Comparison of ENCODE assay signal across 20 mouse cellular contexts in the genomic region with DNA sequence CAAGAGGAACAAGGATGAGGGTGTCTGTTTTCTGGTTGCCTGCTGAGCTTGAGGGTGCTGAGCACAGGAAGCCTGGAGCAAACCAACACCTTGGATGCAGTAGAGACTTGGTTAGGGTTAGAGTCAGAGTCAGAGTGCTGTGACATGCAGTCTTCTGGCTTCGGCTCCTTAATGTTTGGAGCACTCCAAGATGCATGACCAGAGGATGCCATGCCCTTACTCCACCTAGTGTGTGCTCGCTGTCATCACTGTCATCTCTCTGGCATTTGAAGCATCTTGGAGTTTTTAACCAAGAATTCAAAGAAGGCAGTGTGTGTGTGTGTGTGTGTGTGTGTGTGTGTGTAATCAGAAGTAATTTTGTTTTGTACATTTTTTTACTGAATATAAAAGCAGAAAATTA. TPM values are rescaled to one million over a fixed set of nuclear protein-coding genes. Genes with fewer than 3 reads are reported as not detected.
DNase-seq lines count a peak whose midpoint lies in the region; ATAC-seq lines count a peak whose summit lies in the region.
"Had no signal": no experiment of that assay in that cellular context is flagged by ENCODE, and none has a peak within 500 bp of the region (broad histone marks: within the 10 kb centered on the region; RNA-seq: fewer than 3 reads in every experiment).

No protein-coding gene starts in this region.

- no peaks in the 10 kb centered on the region for H3K36me3 ChIP-seq in hindbrain, embryonic 14.5 days (replicated peaks; ENCODE audit: control insufficient read depth, insufficient read depth)
- H3K36me3 ChIP-seq in hindbrain, embryonic 16.5 days (ENCODE audit: control insufficient read depth, insufficient read depth, low read length): no peaks in the 10 kb centered on the region
- H3K36me3 ChIP-seq in neural tube, embryonic 14.5 days (ENCODE audit: control insufficient read depth, insufficient read depth, low read length): no peaks in the 10 kb centered on the region
- no peaks in the 10 kb centered on the region for H3K36me3 ChIP-seq in embryonic facial prominence, embryonic 12.5 days
- H3K36me3 ChIP-seq: hindbrain, embryonic 13.5 days; liver, embryonic 15.5 days; midbrain, embryonic 12.5 days had no signal

- no peak overlapping the region for H3K4me3 ChIP-seq in hindbrain, embryonic 14.5 days (replicated peaks; ENCODE audit: low read length)
- H3K4me3 ChIP-seq in hindbrain, embryonic 16.5 days (ENCODE audit: low read length): no peak overlapping the region
- no peak overlapping the region for H3K4me3 ChIP-seq in neural tube, embryonic 14.5 days (ENCODE audit: low read depth, low read length)
- no peak overlapping the region for H3K4me3 ChIP-seq in embryonic facial prominence, embryonic 12.5 days
- H3K4me3 ChIP-seq: hindbrain, embryonic 13.5 days; liver, embryonic 15.5 days; midbrain, embryonic 12.5 days had no signal

- no peaks in the 10 kb centered on the region for H3K4me1 ChIP-seq in hindbrain, embryonic 14.5 days (replicated peaks; ENCODE audit: control insufficient read depth, insufficient read depth, low read length)
- no peaks in the 10 kb centered on the region for H3K4me1 ChIP-seq in hindbrain, embryonic 16.5 days (ENCODE audit: control insufficient read depth, insufficient read depth, low read depth, low read length)
- no peaks in the 10 kb centered on the region for H3K4me1 ChIP-seq in neural tube, embryonic 14.5 days (ENCODE audit: control insufficient read depth, insufficient read depth, low read length)
- H3K4me1 ChIP-seq in embryonic facial prominence, embryonic 12.5 days: no peaks in the 10 kb centered on the region
- H3K4me1 ChIP-seq: hindbrain, embryonic 13.5 days; liver, embryonic 15.5 days; midbrain, embryonic 12.5 days had no signal

- ATAC-seq in hindbrain, embryonic 14.5 days (ENCODE audit: low FRiP score): 0 out of 2 replicates have a peak, but pooled peaks have one; percentile 53
- no peak for ATAC-seq in hindbrain, embryonic 16.5 days
- peak; percentile 41 for ATAC-seq in neural tube, embryonic 14.5 days (ENCODE audit: low read depth)
- 0 out of 2 replicates have a peak, but pooled peaks have one; percentile 28 for ATAC-seq in embryonic facial prominence, embryonic 12.5 days (ENCODE audit: insufficient number of reproducible peaks, insufficient read depth, low FRiP score, low TSS enrichment)

- no peak overlapping the region for H3K27ac ChIP-seq in hindbrain, embryonic 14.5 days
- H3K27ac ChIP-seq in hindbrain, embryonic 16.5 days (ENCODE audit: low read depth, low read length): no peak overlapping the region
- H3K27ac ChIP-seq in neural tube, embryonic 14.5 days (ENCODE audit: low read depth, low read length): no peak overlapping the region
- no peak overlapping the region for H3K27ac ChIP-seq in embryonic facial prominence, embryonic 12.5 days
- H3K27ac ChIP-seq: hindbrain, embryonic 13.5 days; liver, embryonic 15.5 days; midbrain, embryonic 12.5 days; stomach, postnatal 0 days had no signal

- intact Hi-C loops in left cerebral cortex, postnatal 25 days (cut with DNase I): no loop called here
- intact Hi-C loops in left cerebral cortex, postnatal 14 days (cut with DNase I): loop anchor here (10.0 kb wide), 1 partner anchor 257 kb away; no protein-coding TSS in a partner anchor

- no peak overlapping the region for H3K4me2 ChIP-seq in hindbrain, embryonic 14.5 days (replicated peaks)
- no peak overlapping the region for H3K4me2 ChIP-seq in hindbrain, embryonic 16.5 days (ENCODE audit: low read length)
- no peak overlapping the region for H3K4me2 ChIP-seq in neural tube, embryonic 14.5 days (ENCODE audit: low read depth, low read length)
- no peak overlapping the region for H3K4me2 ChIP-seq in embryonic facial prominence, embryonic 12.5 days (replicated peaks)
- H3K4me2 ChIP-seq: hindbrain, embryonic 13.5 days; liver, embryonic 15.5 days; midbrain, embryonic 12.5 days had no signal

- WGBS in hindbrain, embryonic 14.5 days: 81% methylated on average over 2 of the region's 2 CpGs
- WGBS in hindbrain, embryonic 16.5 days: 76% methylated on average over 2 of the region's 2 CpGs
- WGBS in neural tube, embryonic 14.5 days: 76% methylated on average over 2 of the region's 2 CpGs
- whole genome bisulfite sequencing in embryonic facial prominence, embryonic 12.5 days: 68% methylated on average over 2 of the region's 2 CpGs

- no peak overlapping the region for H3K9ac ChIP-seq in hindbrain, embryonic 14.5 days
- no peak overlapping the region for H3K9ac ChIP-seq in hindbrain, embryonic 16.5 days (ENCODE audit: low read depth, low read length)
- no peak overlapping the region for H3K9ac ChIP-seq in neural tube, embryonic 14.5 days (replicated peaks; ENCODE audit: low read depth, low read length)
- H3K9ac ChIP-seq in embryonic facial prominence, embryonic 12.5 days: no peak overlapping the region
- H3K9ac ChIP-seq: hindbrain, embryonic 13.5 days; liver, embryonic 15.5 days; midbrain, embryonic 12.5 days had no signal

- DNase-seq in hindbrain, embryonic 14.5 days (ENCODE audit: low spot score): no peak
- DNase-seq in neural tube, embryonic 10.5 days (ENCODE audit: extremely low spot score, low spot score): no peak
- no peak for DNase-seq in left cerebral cortex, postnatal 25 days (ENCODE audit: low spot score in 2 of 2)
- DNase-seq in left cerebral cortex, postnatal 14 days (ENCODE audit: low spot score in 2 of 2): no peak
- DNase-seq: gastrocnemius, postnatal 14 days; kidney, adult 18-20 months; thymus, postnatal 14 days had no signal

- H3K27me3 ChIP-seq in hindbrain, embryonic 14.5 days (ENCODE audit: control insufficient read depth, insufficient read depth, low read length): no peaks in the 10 kb centered on the region
- H3K27me3 ChIP-seq in hindbrain, embryonic 16.5 days (replicated peaks; ENCODE audit: control insufficient read depth, insufficient read depth, low read length): no peaks in the 10 kb centered on the region
- no peaks in the 10 kb centered on the region for H3K27me3 ChIP-seq in neural tube, embryonic 14.5 days (ENCODE audit: control insufficient read depth, insufficient read depth, low read length)
- no peaks in the 10 kb centered on the region for H3K27me3 ChIP-seq in embryonic facial prominence, embryonic 12.5 days
- H3K27me3 ChIP-seq: hindbrain, embryonic 13.5 days; liver, embryonic 15.5 days; midbrain, embryonic 12.5 days had no signal

- no peaks in the 10 kb centered on the region for H3K9me3 ChIP-seq in hindbrain, embryonic 14.5 days (ENCODE audit: control insufficient read depth, low read length)
- H3K9me3 ChIP-seq in hindbrain, embryonic 16.5 days (ENCODE audit: control insufficient read depth, low read length): no peaks in the 10 kb centered on the region
- H3K9me3 ChIP-seq in neural tube, embryonic 14.5 days (ENCODE audit: control insufficient read depth, low read length): no peaks in the 10 kb centered on the region
- H3K9me3 ChIP-seq in embryonic facial prominence, embryonic 12.5 days: no peaks in the 10 kb centered on the region
- H3K9me3 ChIP-seq: hindbrain, embryonic 13.5 days; liver, embryonic 15.5 days; midbrain, embryonic 12.5 days had no signal

RNA-seq across cellular contexts. Expression of a gene that starts 1.0 kb away (rescaled TPM):
- not detected in 2 replicates for polyA plus RNA-seq in hindbrain, embryonic 14.5 days (2014; fragmentation: Nextera tagmentation; extraction: Ambion mirVana)
- polyA plus RNA-seq in hindbrain, embryonic 16.5 days (2015; fragmentation: Nextera tagmentation; extraction: Ambion mirVana): not detected in 2 replicates
- polyA plus RNA-seq in neural tube, embryonic 14.5 days (2014; fragmentation: Nextera tagmentation; extraction: Ambion mirVana): 0.41 and 0.58 TPM in 2 replicates
- polyA plus RNA-seq in embryonic facial prominence, embryonic 12.5 days (2016; fragmentation: Nextera tagmentation; extraction: Ambion mirVana): not detected in 2 replicates
- not detected for total RNA-seq in left cerebral cortex, postnatal 25 days (2021)
- total RNA-seq in left cerebral cortex, postnatal 14 days (2021): not detected
- total RNA-seq: adrenal gland, postnatal 14 days; gastrocnemius, postnatal 14 days; heart, postnatal 10 days; layer of hippocampus, postnatal 10 days; MEL had no signal
- polyA plus RNA-seq: hindbrain, embryonic 13.5 days; limb, embryonic 14.5 days; liver, embryonic 15.5 days; midbrain, embryonic 12.5 days; neural tube, embryonic 11.5 days; stomach, postnatal 0 days had no signal
